Mouse (Mus musculus): ENCODE measurements around the gene 6030468B19Rik. TPM values are rescaled to one million over a fixed set of nuclear protein-coding genes. Genes with fewer than 3 reads are reported as not detected.

The 6030468B19Rik gene
- total and polyA plus RNA-seq, 3 experiments: 0.16 TPM; not detected in 2

- TF ChIP-seq POLR2A (IDR thresholded peaks at IDR 0.05; ENCODE audit: insufficient read depth, low read depth, low read length) (no peak), CTCF (IDR thresholded peaks at IDR 0.05) (no peak), EP300 (IDR thresholded peaks at IDR 0.05; ENCODE audit: insufficient read depth, low read depth, low read length) (no peak)
- Histone ChIP-seq H3K27me3 (ENCODE audit: control insufficient read depth, insufficient read depth, low read length) (no peaks in the 10 kb centered on the region), H3K4me1 (ENCODE audit: control insufficient read depth, insufficient read depth, low read length) (no peaks in the 10 kb centered on the region), H3K36me3 (ENCODE audit: control insufficient read depth, insufficient read depth, low read length) (no peaks in the 10 kb centered on the region), H3K9ac (ENCODE audit: low read depth, low read length) (no peak overlapping the region), H3K27ac (no peak overlapping the region), H3K79me2 (replicated peaks; ENCODE audit: control insufficient read depth, insufficient read depth, low read length) (no peaks in the 10 kb centered on the region), H3K4me3 (no peak overlapping the region)
- intact Hi-C loops (cut with DNase I): no loop called here
- DNase-seq: no peak
- 56% methylated on average over 5 of the region's 5 CpGs for WGBS
These were observed 1.7 kb downstream of the 6030468B19Rik start for GRCm38 (mm10) chr11:117799174-117799573.

- Histone ChIP-seq H3K27me3 (ENCODE audit: control insufficient read depth, insufficient read depth, low read length) (no peaks in the 10 kb centered on the region), H3K36me3 (ENCODE audit: control insufficient read depth, insufficient read depth, low read length) (no peaks in the 10 kb centered on the region), H3K27ac (no peak overlapping the region), H3K79me2 (replicated peaks; ENCODE audit: control insufficient read depth, insufficient read depth, low read length) (no peaks in the 10 kb centered on the region), H3K9ac (ENCODE audit: low read depth, low read length) (no peak overlapping the region), H3K4me3 (no peak overlapping the region), H3K4me1 (ENCODE audit: control insufficient read depth, insufficient read depth, low read length) (no peaks in the 10 kb centered on the region)
- intact Hi-C loops (cut with DNase I): no loop called here
- 88% methylated on average over 7 of the region's 7 CpGs for WGBS
- TF ChIP-seq POLR2A (IDR thresholded peaks at IDR 0.05; ENCODE audit: insufficient read depth, low read depth, low read length): no peak
- no peak for DNase-seq
These were observed 2.6 kb downstream of the 6030468B19Rik start for GRCm38 (mm10) chr11:117800038-117800437.

GRCm38 (mm10) chr11:117801650-117802049 lies 4.2 kb downstream of the 6030468B19Rik start:
- intact Hi-C loops (cut with DNase I): no loop called here
- Histone ChIP-seq H3K36me3 (ENCODE audit: control insufficient read depth, insufficient read depth, low read length) (no peaks in the 10 kb centered on the region), H3K4me3 (no peak overlapping the region), H3K4me1 (ENCODE audit: control insufficient read depth, insufficient read depth, low read length) (no peaks in the 10 kb centered on the region), H3K9ac (ENCODE audit: low read depth, low read length) (no peak overlapping the region), H3K27ac (no peak overlapping the region), H3K27me3 (ENCODE audit: control insufficient read depth, insufficient read depth, low read length) (no peaks in the 10 kb centered on the region), H3K79me2 (replicated peaks; ENCODE audit: control insufficient read depth, insufficient read depth, low read length) (no peaks in the 10 kb centered on the region)
- TF ChIP-seq CTCF (IDR thresholded peaks at IDR 0.05) (no peak), POLR2A (IDR thresholded peaks at IDR 0.05; ENCODE audit: insufficient read depth, low read depth, low read length) (no peak), EP300 (IDR thresholded peaks at IDR 0.05; ENCODE audit: insufficient read depth, low read depth, low read length) (no peak)
- no peak for DNase-seq
- WGBS: 85% methylated on average over 7 of the region's 7 CpGs

GRCm38 (mm10) chr11:117803166-117803688 lies 5.8 kb downstream of the 6030468B19Rik start:
- no peak overlapping the region for H3K27ac ChIP-seq
- H3K27me3 ChIP-seq (ENCODE audit: control insufficient read depth, insufficient read depth, low read length): no peaks in the 10 kb centered on the region
- intact Hi-C loops (cut with DNase I): no loop called here
- H3K4me1 ChIP-seq (ENCODE audit: control insufficient read depth, insufficient read depth, low read length): no peaks in the 10 kb centered on the region
- WGBS: 78% methylated on average over 3 of the region's 3 CpGs
- TF ChIP-seq CTCF (IDR thresholded peaks at IDR 0.05) (no peak), POLR2A (IDR thresholded peaks at IDR 0.05; ENCODE audit: insufficient read depth, low read depth, low read length) (no peak), EP300 (IDR thresholded peaks at IDR 0.05; ENCODE audit: insufficient read depth, low read depth, low read length) (no peak)
- no peak overlapping the region for H3K9ac ChIP-seq (ENCODE audit: low read depth, low read length)
- H3K36me3 ChIP-seq (ENCODE audit: control insufficient read depth, insufficient read depth, low read length): no peaks in the 10 kb centered on the region
- no peak overlapping the region for H3K4me3 ChIP-seq
- no peaks in the 10 kb centered on the region for H3K79me2 ChIP-seq (replicated peaks; ENCODE audit: control insufficient read depth, insufficient read depth, low read length)
- no peak for DNase-seq

- TF ChIP-seq EP300 (IDR thresholded peaks at IDR 0.05; ENCODE audit: insufficient read depth, low read depth, low read length) (no peak), POLR2A (IDR thresholded peaks at IDR 0.05; ENCODE audit: insufficient read depth, low read depth, low read length) (no peak), CTCF (IDR thresholded peaks at IDR 0.05) (no peak)
- Histone ChIP-seq H3K27ac (no peak overlapping the region), H3K27me3 (ENCODE audit: control insufficient read depth, insufficient read depth, low read length) (no peaks in the 10 kb centered on the region), H3K4me3 (no peak overlapping the region), H3K36me3 (ENCODE audit: control insufficient read depth, insufficient read depth, low read length) (no peaks in the 10 kb centered on the region), H3K9ac (ENCODE audit: low read depth, low read length) (no peak overlapping the region), H3K4me1 (ENCODE audit: control insufficient read depth, insufficient read depth, low read length) (peaks cover 2% of the 10 kb centered on the region), H3K79me2 (replicated peaks; ENCODE audit: control insufficient read depth, insufficient read depth, low read length) (peaks cover 2% of the 10 kb centered on the region; the same call in 1 of the 2 replicates)
- intact Hi-C loops (cut with DNase I): no loop called here
- no peak for DNase-seq
- WGBS: 92% methylated on average over 6 of the region's 6 CpGs
These were observed 9.3 kb downstream of the 6030468B19Rik start for GRCm38 (mm10) chr11:117806781-117807180.

- intact Hi-C loops (cut with DNase I): loop anchor here (1.0 kb wide), 1 partner anchor 14 kb away; no protein-coding TSS in a partner anchor
- peaks cover 2% of the 10 kb centered on the region for H3K4me1 ChIP-seq (ENCODE audit: control insufficient read depth, insufficient read depth, low read length)
- peak within 1 kb of the TSS; percentile 96 for H3K4me3 ChIP-seq
- peak; percentile 89 to 90 for DNase-seq
- H3K36me3 ChIP-seq (ENCODE audit: control insufficient read depth, insufficient read depth, low read length): no peaks in the 10 kb centered on the region
- WGBS: under 1% methylated on average over 75 of the region's 75 CpGs
- no peaks in the 10 kb centered on the region for H3K27me3 ChIP-seq (ENCODE audit: control insufficient read depth, insufficient read depth, low read length)
- peaks cover 2% of the 10 kb centered on the region for H3K79me2 ChIP-seq (replicated peaks; ENCODE audit: control insufficient read depth, insufficient read depth, low read length)
- peak within 1 kb of the TSS; percentile 94 for H3K9ac ChIP-seq (ENCODE audit: low read depth, low read length)
- H3K27ac ChIP-seq: peak within 1 kb of the TSS; percentile 90
- TF ChIP-seq POLR2A (IDR thresholded peaks at IDR 0.05; ENCODE audit: insufficient read depth, low read depth, low read length): peak; percentile 65
- TF ChIP-seq EP300 (IDR thresholded peaks at IDR 0.05; ENCODE audit: insufficient read depth, low read depth, low read length): no peak
These were observed 12.2 kb downstream of the 6030468B19Rik start, which contains the start of the genes Gm20708 and Syngr2 for GRCm38 (mm10) chr11:117809407-117810311. Gene Gm20708 (plus strand): TSS chr11:117809668. Gene Syngr2 (plus strand): TSS chr11:117809668.

Measured in heart, adult 2 months (tissue).